Comparison of ENCODE assay signal across 18 mouse cellular contexts in the genomic region with DNA sequence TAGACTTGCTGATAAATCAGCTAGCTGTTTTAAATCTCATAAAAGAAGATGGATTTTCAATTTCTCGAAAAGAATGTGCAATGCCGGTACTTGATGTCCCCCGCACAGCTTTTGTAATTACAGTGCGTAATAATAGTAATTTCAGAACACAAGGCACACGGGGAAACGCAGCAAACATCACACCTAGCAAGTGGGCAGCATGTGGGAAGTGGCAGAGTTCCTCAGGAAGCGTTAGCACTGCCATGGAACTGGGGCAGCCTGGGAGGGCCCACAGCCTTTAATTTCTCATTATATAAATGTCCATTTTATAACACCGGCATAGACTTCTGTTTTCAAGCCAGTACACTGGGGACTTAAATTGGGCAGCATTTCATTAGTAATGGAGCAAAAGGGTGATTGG. TPM values are rescaled to one million over a fixed set of nuclear protein-coding genes. Genes with fewer than 3 reads are reported as not detected.
DNase-seq lines count a peak whose midpoint lies in the region; ATAC-seq lines count a peak whose summit lies in the region.
"Had no signal": no experiment of that assay in that cellular context is flagged by ENCODE, and none has a peak within 500 bp of the region (broad histone marks: within the 10 kb centered on the region; RNA-seq: fewer than 3 reads in every experiment).

No protein-coding gene starts in this region.

- no peak for DNase-seq in frontal cortex, postnatal 25 days (ENCODE audit: low spot score in 2 of 2)
- peak; percentile 30 for DNase-seq in left cerebral cortex, adult 11 months (ENCODE audit: low spot score)
- DNase-seq in left cerebral cortex, postnatal 36 days (ENCODE audit: low spot score in 2 of 2), result no peak
- DNase-seq in right cerebral cortex, postnatal 36 days (ENCODE audit: low spot score in 2 of 2), result peak; percentile 10 to 23
- DNase-seq in right cerebral cortex, postnatal 10 days (ENCODE audit: low spot score in 2 of 2), result no peak
- DNase-seq in kidney, adult 8-10 months, result no peak
- DNase-seq: adrenal gland, postnatal 14 days; cerebellum, adult 9-10 months; gastrocnemius, postnatal 25 days; heart, adult 2 months; heart, postnatal 14 days; kidney, postnatal 36 days; layer of hippocampus, adult 9-11 months; lung, embryonic 14.5 days; thymus, postnatal 25 days had no signal

- intact Hi-C loops in left cerebral cortex, postnatal 36 days (cut with DNase I), result no loop called here

- peak; percentile 84 for ATAC-seq in frontal cortex, adult (ENCODE audit: low TSS enrichment)
- ATAC-seq: forebrain, embryonic 14.5 days; intestine, embryonic 16.5 days had no signal

RNA-seq across cellular contexts. Expression of a gene that starts 27.1 kb away (rescaled TPM):
- 10 to 100 TPM; 49.6 to 53.0 TPM for total RNA-seq in left cerebral cortex, postnatal 36 days (2021)

Comparison
In these comparisons a context has a peak if more than half of its experiments do, and no peak if none do; other contexts are left out.
1. DNase-seq: peak in left cerebral cortex, adult 11 months (single experiment) and right cerebral cortex, postnatal 36 days (2 of 2); none in frontal cortex, postnatal 25 days (0 of 2), left cerebral cortex, postnatal 36 days (0 of 2), right cerebral cortex, postnatal 10 days (0 of 2) and kidney, adult 8-10 months (0 of 2).